Mouse (Mus musculus): ENCODE results near the gene Deaf1.

The Deaf1 gene

GRCm38 (mm10) chr7:141297926-141298650, 29.4 kb downstream of the Deaf1 start:
- no peak for DNase-seq (ENCODE audit: low read depth)

GRCm38 (mm10) chr7:141294479-141294878, 33.0 kb downstream of the Deaf1 start:
- no peak for DNase-seq (ENCODE audit: low read depth)

GRCm38 (mm10) chr7:141293852-141294471, 33.5 kb downstream of the Deaf1 start:
- DNase-seq (ENCODE audit: low read depth) = no peak

GRCm38 (mm10) chr7:141292583-141293388, 34.7 kb downstream of the Deaf1 start:
- DNase-seq (ENCODE audit: low read depth) = no peak

GRCm38 (mm10) chr7:141291921-141292582, 35.4 kb downstream of the Deaf1 start, which contains the start of gene Drd4:
Gene Drd4 (plus strand): TSS chr7:141292006.
- DNase-seq (ENCODE audit: low read depth) = no peak

- no peak for DNase-seq (ENCODE audit: low read depth)
Observed at GRCm38 (mm10) chr7:141288042-141288441, 39.4 kb downstream of the Deaf1 start.

GRCm38 (mm10) chr7:141282756-141283155, 44.7 kb downstream of the Deaf1 start:
- no peak for DNase-seq (ENCODE audit: low read depth)

GRCm38 (mm10) chr7:141281442-141281841, 46.0 kb downstream of the Deaf1 start:
- no peak for DNase-seq (ENCODE audit: low read depth)

GRCm38 (mm10) chr7:141278766-141279590, 48.5 kb downstream of the Deaf1 start, which contains the start of gene Sct:
Gene Sct (minus strand): TSS chr7:141279133.
- DNase-seq (ENCODE audit: low read depth) = no peak

- no peak for DNase-seq (ENCODE audit: low read depth)
Observed at GRCm38 (mm10) chr7:141277701-141278678, 49.5 kb downstream of the Deaf1 start.

- DNase-seq (ENCODE audit: low read depth) = no peak
Observed at GRCm38 (mm10) chr7:141276546-141276945, 50.9 kb downstream of the Deaf1 start, which contains the start of gene Cdhr5. Gene Cdhr5 (minus strand): TSS chr7:141276786.

GRCm38 (mm10) chr7:141275356-141275755, 52.1 kb downstream of the Deaf1 start:
- DNase-seq (ENCODE audit: low read depth) = no peak

- peak; percentile 59 for DNase-seq (ENCODE audit: low read depth)
Observed at GRCm38 (mm10) chr7:141270631-141271030, 56.9 kb downstream of the Deaf1 start.

- no peak for DNase-seq (ENCODE audit: low read depth)
Observed at GRCm38 (mm10) chr7:141269273-141269545, 58.3 kb downstream of the Deaf1 start.

GRCm38 (mm10) chr7:141268466-141269272, 58.8 kb downstream of the Deaf1 start:
- DNase-seq (ENCODE audit: low read depth) = peak; percentile 67

GRCm38 (mm10) chr7:141265739-141266561, 61.5 kb downstream of the Deaf1 start, which contains the start of gene Irf7:
Gene Irf7 (minus strand): TSS chr7:141266481.
- peak; percentile 94 for DNase-seq (ENCODE audit: low read depth)

GRCm38 (mm10) chr7:141265411-141265738, 62.1 kb downstream of the Deaf1 start:
- no peak for DNase-seq (ENCODE audit: low read depth)

- DNase-seq (ENCODE audit: low read depth) = peak; percentile 80
Observed at GRCm38 (mm10) chr7:141264761-141265410, 62.6 kb downstream of the Deaf1 start.

Data from induced T-regulatory cell, adult 2 months (primary cell).